Mouse (Mus musculus): ENCODE measurements around the gene Rtkn.

The Rtkn gene

GRCm38 (mm10) chr6:83134951-83135513 lies at the start of gene Rtkn:
Gene Rtkn (plus strand): TSS chr6:83135463.
- WGBS: 72% methylated on average over 7 of the region's 7 CpGs

DNA sequence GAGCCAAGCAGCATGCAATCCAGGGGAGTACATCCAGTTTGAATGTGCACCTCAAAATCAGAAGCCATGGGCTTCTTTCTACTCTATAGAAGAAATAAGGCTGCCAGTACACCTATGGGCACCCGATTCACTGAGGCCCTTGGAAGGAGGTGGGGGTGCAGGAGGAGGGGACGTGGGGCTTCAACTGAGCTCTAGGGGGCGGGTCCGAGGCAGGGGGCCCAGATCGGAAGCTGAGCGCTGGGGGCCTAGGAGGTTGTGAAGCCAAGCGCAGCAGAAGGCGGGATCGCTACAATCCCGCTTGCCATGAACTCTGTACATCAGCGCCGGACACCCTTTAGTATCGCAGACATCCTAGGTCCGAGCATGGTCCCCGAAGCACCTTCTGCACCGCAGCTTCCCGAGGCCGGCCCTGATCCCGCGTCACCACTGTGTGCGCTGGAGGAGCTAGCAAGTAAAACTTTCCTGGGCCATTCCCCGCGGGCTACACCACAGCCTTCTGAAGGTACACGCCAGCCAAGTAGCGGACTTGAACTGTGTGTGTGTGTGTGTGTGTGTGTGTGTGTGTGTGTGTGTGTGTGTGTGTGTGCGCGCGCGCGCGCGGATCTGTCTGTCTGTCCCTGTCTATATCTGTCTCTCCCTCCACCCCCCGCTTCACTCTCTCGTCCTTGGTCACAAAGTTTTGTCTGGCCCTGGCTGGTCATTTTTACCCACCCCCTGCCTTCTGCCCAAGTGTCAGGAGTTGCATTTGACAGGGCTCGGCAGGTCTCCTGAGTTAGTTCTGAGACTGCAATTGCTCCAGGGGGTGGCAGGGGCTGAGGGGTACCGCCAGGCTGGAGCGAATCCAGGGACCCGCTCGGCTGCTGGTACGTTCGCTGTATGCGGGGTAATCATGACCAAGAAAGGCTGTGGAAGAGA lies 48.9 kb upstream of the Rtkn start, which contains the start of gene Lbx2:
Gene Lbx2 (plus strand): TSS at position 247 of the 915 bp plus-strand sequence.
- WGBS: 7% methylated on average over 42 of the region's 42 CpGs

GRCm38 (mm10) chr6:83087205-83087925 lies 47.9 kb upstream of the Rtkn start:
- WGBS: 5% methylated on average over 47 of the region's 47 CpGs

GRCm38 (mm10) chr6:83087926-83088260 lies 47.4 kb upstream of the Rtkn start:
- 15% methylated on average over 9 of the region's 9 CpGs for WGBS

DNA sequence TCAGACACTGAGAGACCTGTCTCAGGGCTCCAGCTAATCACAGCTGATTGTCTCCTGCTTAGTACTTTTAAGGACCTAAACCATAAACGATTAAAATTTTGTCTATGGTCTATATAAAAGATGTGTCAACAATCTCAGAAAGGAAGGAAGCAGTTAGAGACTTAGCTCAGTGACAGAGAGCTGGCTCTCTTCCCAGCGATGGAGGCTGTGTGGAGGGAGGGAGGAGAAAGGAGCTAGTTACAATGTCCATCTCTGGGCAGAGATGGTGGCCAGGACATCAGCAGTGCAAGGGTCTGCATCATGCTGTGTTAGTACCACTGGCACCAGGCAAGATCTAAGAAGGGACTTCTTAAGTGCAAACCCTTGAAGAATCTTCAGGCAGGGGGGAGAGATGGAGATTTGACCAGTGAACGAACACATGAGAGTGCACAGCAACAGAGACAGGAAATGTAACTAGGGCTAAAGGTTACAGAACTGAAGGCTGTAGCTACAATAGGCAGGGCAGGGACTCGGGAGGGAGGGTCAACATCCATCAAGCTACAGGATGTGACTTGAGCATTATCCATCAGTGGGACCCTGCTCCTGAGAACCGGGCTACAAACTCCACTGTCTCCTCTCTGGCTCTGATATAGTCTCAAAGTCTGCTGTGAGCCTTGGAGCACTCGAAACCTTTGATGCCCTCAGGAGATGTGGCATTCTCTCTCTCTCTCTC lies 42.7 kb upstream of the Rtkn start:
- WGBS: 42% methylated on average over 6 of the region's 6 CpGs

- 69% methylated on average over 6 of the region's 6 CpGs for WGBS
Measured at GRCm38 (mm10) chr6:83095968-83096367, 39.3 kb upstream of the Rtkn start.

- WGBS: 71% methylated on average over 2 of the region's 2 CpGs
Measured at GRCm38 (mm10) chr6:83098411-83098810, 36.9 kb upstream of the Rtkn start.

DNA sequence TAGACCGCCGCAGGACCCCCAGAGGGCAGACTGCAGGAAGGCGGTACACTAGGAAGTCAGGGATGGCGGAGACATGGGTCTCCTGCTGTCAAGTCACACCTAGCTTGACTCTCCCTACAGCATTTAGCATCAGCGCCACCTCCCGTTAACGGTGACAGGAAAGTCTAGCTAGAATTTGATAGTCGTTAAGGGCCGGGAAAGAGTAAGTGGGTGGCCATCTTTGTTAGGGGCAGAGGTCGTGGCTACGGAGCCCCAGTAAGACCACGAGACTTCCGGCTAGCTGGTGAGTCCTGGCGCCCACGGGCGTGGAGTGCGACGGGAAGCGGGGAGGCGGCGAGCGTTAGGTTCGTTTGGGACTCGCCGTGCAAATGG lies 34.0 kb upstream of the Rtkn start, which contains the start of the genes Ccdc142 and Gm42688:
Gene Ccdc142 (plus strand): TSS at position 286 of the 372 bp plus-strand sequence.
Gene Gm42688 (plus strand): TSS at position 302 of the 372 bp plus-strand sequence.
- WGBS: 1% methylated on average over 25 of the region's 25 CpGs

DNA sequence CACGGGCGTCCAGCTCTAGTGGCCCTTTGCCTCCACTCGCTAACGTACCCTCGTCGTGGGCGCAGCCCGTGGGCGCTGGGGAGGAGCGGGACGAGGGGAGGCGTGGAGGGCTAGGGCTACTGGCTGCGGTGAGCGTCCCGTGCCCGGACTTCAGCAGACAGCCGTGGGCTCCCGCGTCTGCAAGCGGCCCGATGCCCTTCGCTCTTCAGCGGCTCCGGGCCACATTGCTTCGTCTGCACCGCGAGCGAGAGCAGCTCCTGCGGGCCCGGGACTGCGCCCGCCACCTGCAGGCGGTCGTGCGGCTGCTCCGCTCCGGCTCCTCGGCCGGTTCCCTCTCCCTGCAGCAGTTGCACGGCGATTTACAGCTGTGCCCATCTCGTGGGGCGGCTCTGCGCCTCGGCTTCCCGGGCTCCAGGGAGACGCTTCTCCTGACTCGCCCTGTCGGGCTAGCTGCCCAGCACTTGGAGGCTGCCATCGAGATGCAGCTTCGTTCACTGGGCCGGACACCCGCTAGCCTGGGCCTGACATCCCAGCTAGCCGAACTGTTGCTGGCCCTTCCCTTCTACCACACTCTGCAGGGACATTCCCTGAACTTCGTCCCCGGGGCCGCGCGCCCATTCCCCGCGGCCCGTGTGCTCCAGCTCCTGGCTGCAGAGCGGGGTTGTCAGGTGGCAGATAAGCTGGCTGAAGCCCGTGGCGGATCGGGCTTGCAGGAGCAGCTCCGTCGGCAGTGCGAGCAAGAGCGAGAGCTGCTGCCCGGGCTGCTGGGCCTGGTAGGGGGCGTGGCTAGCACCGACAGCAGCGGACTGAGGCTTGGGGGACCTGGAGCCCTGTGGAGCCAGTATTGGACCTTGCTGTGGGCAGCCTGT lies 33.3 kb upstream of the Rtkn start:
- WGBS: under 1% methylated on average over 74 of the region's 74 CpGs

DNA sequence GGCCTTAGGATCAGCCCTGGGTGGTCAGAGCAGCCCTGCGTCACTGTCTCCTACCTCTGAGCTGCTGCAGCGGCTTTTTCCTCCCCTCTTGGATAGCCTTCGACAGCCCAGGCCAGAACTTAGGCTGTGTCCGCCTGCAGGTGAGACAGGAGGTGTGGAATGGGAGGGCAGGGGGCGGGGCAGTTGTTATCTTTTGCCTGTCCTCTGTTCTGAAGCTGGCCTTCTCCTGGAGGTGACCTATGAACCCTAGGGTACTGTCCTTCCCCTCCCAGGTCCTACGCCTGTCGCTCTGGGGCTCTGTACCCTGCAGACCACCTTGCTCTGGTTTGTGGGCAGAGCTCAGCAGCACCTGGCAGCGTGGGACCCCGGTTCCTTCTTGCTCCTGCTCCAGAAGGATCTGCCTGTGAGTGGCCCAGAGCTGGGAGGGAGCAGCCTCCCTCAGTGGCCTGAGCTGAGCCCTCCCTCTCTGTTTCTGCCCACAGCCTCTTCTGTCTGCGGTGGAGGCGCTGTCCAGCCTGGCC lies 32.1 kb upstream of the Rtkn start:
- 52% methylated on average over 11 of the region's 11 CpGs for WGBS

GRCm38 (mm10) chr6:83104158-83104557 lies 31.1 kb upstream of the Rtkn start:
- WGBS: 33% methylated on average over 4 of the region's 4 CpGs

GRCm38 (mm10) chr6:83107566-83108400 lies 27.5 kb upstream of the Rtkn start:
- WGBS: 33% methylated on average over 13 of the region's 13 CpGs

DNA sequence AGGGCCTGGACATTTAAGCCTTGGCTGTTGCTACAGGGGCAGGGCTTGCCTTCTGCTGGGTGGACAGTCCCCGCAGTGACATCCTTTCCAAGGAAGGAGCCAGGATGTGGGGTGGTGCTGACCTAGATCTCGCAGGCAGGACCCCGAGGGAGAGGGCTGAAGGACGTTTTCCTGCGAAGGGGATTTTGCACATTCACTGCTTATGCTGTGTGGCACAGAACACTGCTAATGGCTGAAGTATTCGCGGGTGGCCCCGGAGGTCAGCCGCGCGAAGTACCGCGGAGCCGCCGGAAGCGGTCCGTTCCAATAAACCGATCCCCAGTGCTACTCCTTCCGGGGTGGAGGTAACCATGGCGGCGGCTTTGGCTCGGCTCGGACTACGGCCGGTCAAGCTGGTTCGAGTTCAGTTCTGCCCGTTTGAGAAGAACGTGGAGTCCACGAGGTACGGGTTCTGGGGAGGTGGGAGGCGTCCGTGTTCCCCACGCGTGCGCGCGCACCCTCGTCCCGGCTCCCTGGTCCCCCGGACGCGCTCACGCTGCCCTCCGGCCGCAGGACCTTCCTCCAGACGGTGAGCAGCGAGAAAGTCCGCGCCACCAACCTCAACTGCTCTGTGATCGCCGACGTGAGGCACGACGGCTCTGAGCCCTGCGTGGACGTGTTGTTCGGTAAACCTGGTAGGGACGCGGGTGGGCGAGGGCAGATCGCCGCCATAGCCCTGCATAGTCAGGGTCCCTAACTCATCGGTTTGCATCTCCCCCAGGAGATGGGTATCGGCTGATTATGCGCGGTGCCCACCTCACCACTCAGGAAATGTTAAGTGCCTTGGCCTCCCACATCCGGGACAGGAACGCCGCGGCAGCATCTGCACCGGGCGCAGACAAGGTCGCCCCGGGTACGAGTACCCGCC lies 26.2 kb upstream of the Rtkn start, which contains the start of gene Mrpl53:
Gene Mrpl53 (plus strand): TSS at position 279 of the 907 bp plus-strand sequence.
- under 1% methylated on average over 76 of the region's 76 CpGs for WGBS

GRCm38 (mm10) chr6:83111510-83112136 lies 23.6 kb upstream of the Rtkn start:
- WGBS: 83% methylated on average over 4 of the region's 4 CpGs

DNA sequence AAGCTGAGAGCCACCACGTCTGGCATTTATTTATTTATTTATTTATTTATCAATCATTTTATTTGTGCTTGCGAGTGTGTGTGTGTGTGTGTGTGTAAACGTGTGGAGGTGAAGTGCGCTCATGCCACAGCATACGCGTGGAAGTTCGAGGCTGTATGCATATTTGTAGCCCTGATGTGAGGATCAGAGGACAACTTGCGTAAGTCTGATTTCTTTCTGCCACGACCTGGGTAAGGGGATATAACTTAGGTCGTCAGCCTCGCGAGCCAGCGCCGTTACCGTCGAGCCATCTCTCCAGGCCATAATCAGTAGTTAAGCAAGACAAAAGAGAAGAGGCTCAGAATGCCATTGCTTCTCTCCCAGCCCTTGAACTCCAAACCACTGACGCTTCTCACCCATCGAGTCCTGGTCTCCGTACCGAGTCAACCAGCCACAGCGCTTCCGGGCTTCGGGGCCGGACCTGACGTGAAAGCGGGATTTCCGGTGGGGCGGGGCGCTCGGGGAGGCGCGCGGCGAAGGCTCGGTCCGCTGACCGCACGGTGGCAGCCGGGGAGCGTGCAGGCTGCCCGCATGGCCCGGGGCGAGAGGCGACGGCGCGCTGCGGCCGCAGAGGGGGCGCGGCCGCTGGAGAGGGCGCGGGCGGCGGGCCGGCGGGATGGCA lies 20.1 kb upstream of the Rtkn start, which contains the start of gene Mogs:
Gene Mogs (plus strand): TSS at position 486 of the 661 bp plus-strand sequence.
- WGBS: under 1% methylated on average over 58 of the region's 58 CpGs

DNA sequence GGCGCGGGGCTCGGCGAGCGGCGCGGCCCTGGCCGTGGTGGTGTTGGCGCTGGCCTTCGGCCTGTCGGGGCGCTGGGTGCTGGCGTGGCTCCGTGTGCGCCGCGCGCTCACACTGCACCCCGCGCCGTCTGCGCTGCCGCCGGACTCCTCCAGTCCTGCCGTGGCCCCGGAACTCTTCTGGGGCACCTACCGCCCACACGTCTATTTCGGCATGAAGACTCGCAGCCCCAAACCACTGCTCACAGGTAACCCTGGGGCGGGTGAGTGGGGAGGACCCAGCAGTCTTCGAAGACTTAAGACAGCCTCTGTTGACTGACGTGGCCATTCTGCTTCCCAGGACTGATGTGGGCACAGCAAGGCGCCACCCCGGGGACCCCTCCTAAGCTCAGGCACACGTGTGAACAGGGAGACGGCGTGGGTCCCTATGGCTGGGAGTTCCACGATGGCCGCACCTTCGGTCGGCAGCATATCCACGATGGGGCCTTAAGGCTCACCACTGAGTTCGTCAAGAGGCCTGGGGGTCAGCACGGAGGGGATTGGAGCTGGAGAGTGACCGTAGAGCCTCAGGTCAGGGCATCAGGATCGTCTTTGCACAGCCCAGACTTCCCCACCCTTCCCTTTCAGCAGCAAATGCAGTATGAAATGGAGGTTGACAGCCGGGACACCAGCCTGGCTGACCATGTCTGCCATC lies 19.4 kb upstream of the Rtkn start:
- WGBS: 2% methylated on average over 48 of the region's 48 CpGs
